Comparison of ENCODE assay signal across 25 mouse cellular contexts in the genomic region with DNA sequence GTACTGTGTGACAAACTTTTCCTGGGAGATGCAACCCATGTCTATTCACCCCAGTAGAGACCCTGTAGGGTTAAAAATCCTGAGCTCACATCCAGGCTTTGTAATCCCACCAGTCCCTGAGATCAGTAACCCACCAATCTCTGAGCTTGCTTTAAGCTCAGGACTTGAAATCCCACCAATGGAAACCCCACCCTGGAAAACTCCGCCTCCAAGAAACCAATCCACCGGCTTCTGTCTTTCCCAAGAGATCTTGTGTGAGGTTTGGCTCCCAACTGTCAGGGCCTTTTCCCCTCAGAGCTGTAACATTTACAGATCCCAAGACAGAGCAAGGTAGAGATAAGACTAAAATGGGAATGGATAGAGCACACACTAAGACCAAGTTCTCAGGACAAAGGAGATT.
"Had no signal": no experiment of that assay in that cellular context is flagged by ENCODE, and none has a peak within 500 bp of the region (broad histone marks: within the 10 kb centered on the region; RNA-seq: fewer than 3 reads in every experiment).

No protein-coding gene starts in this region.

- H3K9me3 ChIP-seq: heart, embryonic 10.5 days; heart, embryonic 12.5 days; hindbrain, embryonic 10.5 days; hindbrain, embryonic 12.5 days; hindbrain, embryonic 15.5 days; kidney, embryonic 15.5 days; limb, embryonic 13.5 days; limb, embryonic 15.5 days; liver, embryonic 12.5 days had no signal

- ATAC-seq: hindbrain, postnatal 0 days; intestine, embryonic 16.5 days; liver, embryonic 12.5 days had no signal

- H3K4me2 ChIP-seq: heart, embryonic 12.5 days; hindbrain, embryonic 12.5 days; hindbrain, embryonic 15.5 days; kidney, embryonic 15.5 days; limb, embryonic 13.5 days; limb, embryonic 15.5 days; liver, embryonic 12.5 days had no signal

- H3K27ac ChIP-seq: heart, embryonic 10.5 days; hindbrain, embryonic 10.5 days; hindbrain, embryonic 12.5 days; hindbrain, embryonic 15.5 days; hindbrain, postnatal 0 days; kidney, embryonic 15.5 days; kidney, postnatal 0 days; limb, embryonic 13.5 days; limb, embryonic 15.5 days; liver, embryonic 12.5 days had no signal

- H3K4me1 ChIP-seq: hindbrain, embryonic 15.5 days; kidney, embryonic 15.5 days; limb, embryonic 13.5 days; limb, embryonic 15.5 days; liver, embryonic 12.5 days had no signal

- H3K4me3 ChIP-seq: heart, embryonic 10.5 days; heart, embryonic 12.5 days; hindbrain, embryonic 10.5 days; hindbrain, embryonic 12.5 days; hindbrain, embryonic 15.5 days; kidney, embryonic 15.5 days; limb, embryonic 13.5 days; limb, embryonic 15.5 days; liver, embryonic 12.5 days had no signal

- H3K27me3 ChIP-seq: heart, embryonic 12.5 days; hindbrain, embryonic 12.5 days; hindbrain, embryonic 15.5 days; kidney, embryonic 15.5 days; limb, embryonic 13.5 days; limb, embryonic 15.5 days; liver, embryonic 12.5 days had no signal

- H3K36me3 ChIP-seq: heart, embryonic 10.5 days; heart, embryonic 12.5 days; hindbrain, embryonic 10.5 days; hindbrain, embryonic 12.5 days; hindbrain, embryonic 15.5 days; kidney, embryonic 15.5 days; limb, embryonic 13.5 days; limb, embryonic 15.5 days; liver, embryonic 12.5 days had no signal

- DNase-seq: gastrocnemius, postnatal 10 days; gastrocnemius, postnatal 25 days; heart, adult 18-20 months; heart, postnatal 10 days; heart, postnatal 4 days; kidney, adult 11 months; kidney, adult 2 months; kidney, adult 9 months; kidney, postnatal 14 days; kidney, postnatal 36 days; layer of hippocampus, adult 9-11 months; layer of hippocampus, postnatal 36 days; left cerebral cortex, postnatal 4 days had no signal

- H3K9ac ChIP-seq: heart, embryonic 12.5 days; hindbrain, embryonic 12.5 days; hindbrain, embryonic 15.5 days; kidney, embryonic 15.5 days; limb, embryonic 13.5 days; limb, embryonic 15.5 days; liver, embryonic 12.5 days had no signal
